Mouse (Mus musculus): ENCODE measurements around the gene Usp44. TPM values are rescaled to one million over a fixed set of nuclear protein-coding genes. Genes with fewer than 3 reads are reported as not detected.

Usp44 gene
- not detected for polyA plus RNA-seq (2017; shearing (Covaris generic))

DNA sequence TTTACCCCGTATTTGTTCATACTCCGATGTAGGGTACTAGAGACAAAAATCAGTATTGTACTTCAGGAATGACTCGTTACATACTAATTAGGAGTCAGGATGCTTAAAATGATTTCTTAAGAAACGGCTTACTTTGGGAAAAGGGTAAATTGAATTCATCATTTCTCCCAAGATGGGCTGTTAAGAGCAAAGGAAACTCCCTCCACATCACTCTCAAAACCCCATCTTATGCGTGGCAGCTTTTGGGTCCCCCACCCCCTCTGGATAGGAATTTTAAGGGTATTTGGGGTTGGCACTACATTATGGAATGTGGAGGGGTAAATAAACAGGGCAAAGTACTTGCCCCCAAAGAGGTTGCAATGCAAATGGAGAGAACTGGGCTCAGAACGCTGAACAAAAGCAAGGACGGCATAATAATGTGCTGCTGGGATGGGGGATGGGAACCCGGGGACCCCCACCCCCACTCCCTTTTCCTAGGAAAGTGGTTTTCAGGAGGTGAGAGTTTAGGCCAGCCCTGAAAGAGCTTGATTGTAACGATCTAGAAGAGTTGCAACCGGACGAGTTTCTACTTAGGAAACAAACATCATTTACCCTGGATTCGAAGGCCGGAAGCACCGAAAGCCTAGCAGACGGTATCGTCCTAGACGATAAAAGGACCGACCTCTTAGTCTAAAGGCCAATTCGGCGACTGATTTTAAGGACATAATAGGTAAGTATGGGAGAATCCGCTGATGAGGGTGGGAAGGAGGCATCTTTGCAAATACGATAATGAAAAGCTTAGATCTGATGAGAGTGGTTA lies at the start of gene Usp44:
TSS of gene Usp44 (plus strand) at position 625 of the 799 bp plus-strand sequence.

DNA sequence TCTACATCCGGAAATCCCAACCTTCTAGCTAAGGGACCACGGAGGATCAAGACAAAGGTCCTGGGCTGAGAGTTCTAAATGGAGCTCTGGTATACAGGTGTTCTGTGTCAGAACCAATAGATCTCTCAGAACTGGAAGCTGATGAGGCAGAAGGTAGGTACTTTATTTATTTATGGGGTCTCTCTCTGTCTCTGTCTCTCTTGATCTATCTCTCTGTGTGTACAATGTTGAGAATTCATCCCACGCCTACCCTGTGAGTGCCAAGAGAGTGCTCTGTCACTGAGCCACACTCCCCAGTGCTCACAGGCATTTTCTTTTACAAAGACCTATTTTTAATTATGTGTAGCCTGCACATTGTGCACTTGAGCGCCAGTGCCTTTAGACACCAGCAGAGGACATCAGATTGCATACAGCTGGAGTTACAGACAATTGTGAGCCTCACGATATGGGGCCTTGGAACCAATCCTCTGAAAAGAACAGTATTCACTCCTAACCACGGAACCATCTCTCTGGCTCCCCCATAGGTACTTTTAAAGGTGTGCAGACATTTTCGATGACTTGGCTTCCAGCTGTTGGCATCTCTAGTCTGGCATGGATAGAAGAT lies 65.8 kb downstream of the Usp44 start, which contains the start of gene Metap2:
TSS of gene Metap2 (minus strand) at position 51 of the 604 bp plus-strand sequence.

Other genes with a start within 250 kb of the Usp44 start
- gene Snrpf, start 241.8 kb upstream of the Usp44 start, polyA plus RNA-seq (2017; shearing (Covaris generic)), result 38.7 TPM
- 1.5 TPM for gene Ntn4, start 190.9 kb upstream of the Usp44 start, polyA plus RNA-seq (2017; shearing (Covaris generic))
- 187 TPM for gene Metap2, start 65.5 kb downstream of the Usp44 start, polyA plus RNA-seq (2017; shearing (Covaris generic))
- 20.4 TPM for gene Vezt, start 204.3 kb downstream of the Usp44 start, polyA plus RNA-seq (2017; shearing (Covaris generic))
- gene Fgd6, start 204.4 kb downstream of the Usp44 start, polyA plus RNA-seq (2017; shearing (Covaris generic)), result 3.5 TPM

All from CD4-positive, CD25-positive, alpha-beta regulatory T cell, adult 9 weeks (primary cell).